Mouse (Mus musculus): Measurements from ENCODE around the gene Abl1.

Gene Abl1

GRCm38 (mm10) chr2:31689045-31689444 lies 869 bp downstream of the Abl1 start:
- DNase-seq = no peak

DNA sequence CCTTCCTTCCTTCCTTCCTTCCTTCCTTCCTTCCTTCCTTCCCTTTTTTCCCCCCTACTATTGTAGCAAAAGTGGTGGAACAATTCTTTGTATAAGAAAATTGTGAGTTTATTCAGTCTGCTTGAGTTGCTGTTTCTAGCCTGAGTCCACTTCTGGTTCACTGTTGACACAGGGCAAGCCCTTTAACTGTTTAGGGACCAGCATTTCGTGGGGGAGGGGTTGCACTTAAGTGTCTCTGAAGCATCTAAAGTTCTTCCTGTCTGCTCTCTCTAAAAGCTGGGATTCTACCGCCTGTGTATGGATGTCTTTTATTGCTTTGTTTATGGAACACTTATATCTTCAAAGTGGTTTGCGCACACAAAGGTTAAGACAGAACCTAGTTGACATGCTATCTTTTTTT lies 1.9 kb downstream of the Abl1 start:
- DNase-seq = no peak

- no peak for DNase-seq
Observed at GRCm38 (mm10) chr2:31698209-31698608, 10.0 kb downstream of the Abl1 start.

- DNase-seq = no peak
Observed at GRCm38 (mm10) chr2:31700545-31701446, 12.6 kb downstream of the Abl1 start.

GRCm38 (mm10) chr2:31703226-31703625 lies 15.1 kb downstream of the Abl1 start:
- DNase-seq = no peak

GRCm38 (mm10) chr2:31705914-31706313 lies 17.7 kb downstream of the Abl1 start:
- no peak for DNase-seq

DNA sequence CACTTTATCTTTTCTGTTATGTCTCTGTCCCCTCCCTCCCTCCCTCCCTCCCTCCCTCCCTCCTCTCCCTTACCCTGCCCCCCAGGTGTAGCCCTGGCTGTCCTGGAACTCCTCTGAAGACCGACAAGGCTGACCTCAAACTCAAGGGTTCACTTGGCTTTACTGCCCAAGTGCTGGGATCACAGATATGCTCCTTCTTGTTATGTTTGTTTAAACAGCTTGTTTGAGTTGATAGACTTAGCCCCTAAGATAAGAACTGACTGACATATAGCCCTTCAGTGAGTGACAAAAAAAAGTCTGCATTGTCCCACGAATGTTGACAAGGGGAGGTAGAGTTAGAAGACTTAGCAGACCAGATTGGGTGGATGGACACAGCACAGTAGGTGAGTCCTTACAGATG lies 18.4 kb downstream of the Abl1 start:
- no peak for DNase-seq

- DNase-seq = no peak
Observed at GRCm38 (mm10) chr2:31712716-31713115, 24.5 kb downstream of the Abl1 start.

DNA sequence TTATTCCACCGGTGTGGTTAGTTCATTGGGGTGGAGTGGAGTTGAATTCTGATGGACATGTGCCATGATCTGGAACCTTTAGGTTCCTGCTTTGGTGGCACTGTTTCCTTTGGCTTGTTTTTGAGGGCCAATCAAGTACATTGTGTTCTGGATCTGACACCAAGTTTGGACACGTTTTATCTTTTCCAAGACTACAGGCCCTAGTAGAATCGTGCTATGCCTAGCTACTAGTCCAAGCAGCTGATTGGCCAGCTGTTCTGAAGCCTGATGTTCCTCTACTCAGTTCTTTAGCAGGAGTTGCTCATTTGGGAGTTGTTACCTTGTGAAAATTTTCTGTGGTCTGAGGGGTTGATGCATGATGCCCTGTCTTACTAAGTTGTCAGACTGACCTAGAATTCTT lies 25.6 kb downstream of the Abl1 start:
- DNase-seq = no peak

DNA sequence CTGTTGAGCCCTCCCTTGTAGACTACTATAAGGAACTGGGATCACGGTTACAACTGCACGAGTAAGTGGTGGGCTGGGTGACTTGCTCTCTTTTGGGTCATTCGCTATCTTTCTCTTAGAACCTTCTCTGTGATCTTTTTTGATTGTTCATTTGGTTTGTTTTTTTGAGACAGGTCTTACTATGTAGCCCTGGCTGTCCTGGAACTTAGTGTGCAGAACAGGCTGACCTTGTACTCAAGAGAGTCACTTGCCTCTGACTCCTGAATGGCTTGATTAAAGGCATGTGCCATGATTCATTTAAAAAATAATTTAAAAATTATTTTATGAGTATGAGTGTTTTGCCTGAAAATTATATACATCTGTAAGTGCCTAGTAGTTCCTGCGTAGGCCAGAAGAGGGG lies 26.6 kb downstream of the Abl1 start:
- no peak for DNase-seq

GRCm38 (mm10) chr2:31715985-31716384 lies 27.8 kb downstream of the Abl1 start:
- DNase-seq = peak; percentile 88

- DNase-seq = no peak
Observed at GRCm38 (mm10) chr2:31719202-31719880, 31.2 kb downstream of the Abl1 start.

DNA sequence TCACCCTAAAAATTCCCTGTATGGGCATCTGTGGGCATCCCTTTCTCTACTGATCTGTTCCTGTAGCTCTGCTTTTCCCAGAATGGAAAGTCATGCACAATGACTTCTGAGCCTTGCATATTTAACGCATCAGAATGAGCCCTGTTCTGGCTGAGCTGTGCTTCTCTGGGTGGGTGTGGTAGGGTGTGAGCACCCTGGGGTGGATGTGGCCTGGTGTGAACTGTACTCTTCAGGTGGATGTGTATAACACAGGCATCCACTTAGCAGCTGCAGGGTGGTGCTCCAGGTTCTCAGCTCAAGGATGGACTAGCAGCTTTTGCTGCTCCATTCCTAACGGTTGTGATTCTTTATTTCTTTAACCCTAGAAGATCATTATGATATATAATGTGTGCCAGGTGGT lies 31.8 kb downstream of the Abl1 start:
- no peak for DNase-seq

- DNase-seq = no peak
Observed at GRCm38 (mm10) chr2:31720783-31721182, 32.6 kb downstream of the Abl1 start.

- DNase-seq = no peak
Observed at GRCm38 (mm10) chr2:31724730-31725490, 36.7 kb downstream of the Abl1 start.

GRCm38 (mm10) chr2:31727576-31728277 lies 39.6 kb downstream of the Abl1 start:
- DNase-seq = peak; percentile 48

- no peak for DNase-seq
Observed at GRCm38 (mm10) chr2:31730640-31731039, 42.5 kb downstream of the Abl1 start.

GRCm38 (mm10) chr2:31732497-31732896 lies 44.3 kb downstream of the Abl1 start:
- no peak for DNase-seq

- no peak for DNase-seq
Observed at GRCm38 (mm10) chr2:31733558-31733957, 45.4 kb downstream of the Abl1 start.

DNA sequence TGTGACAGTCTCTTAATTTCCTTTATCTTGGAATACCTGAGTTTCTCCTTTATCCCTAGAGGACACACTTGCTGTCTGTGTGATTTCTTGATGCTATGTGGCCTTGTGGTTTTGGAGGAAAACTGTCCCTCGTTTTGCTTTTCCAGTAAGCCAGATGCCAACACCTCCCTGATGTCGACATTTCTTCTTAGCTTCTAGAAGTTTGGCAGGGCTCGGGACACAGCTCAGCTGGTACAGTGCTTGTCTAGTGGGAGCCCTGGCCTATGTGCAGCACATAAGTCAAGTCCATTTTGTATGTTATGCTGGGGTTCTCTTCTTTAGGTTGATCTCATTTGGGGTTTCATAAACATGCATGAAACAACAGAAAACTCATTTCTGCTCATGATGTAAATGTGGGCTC lies 50.9 kb downstream of the Abl1 start:
- DNase-seq = no peak

GRCm38 (mm10) chr2:31741728-31742127 lies 53.6 kb downstream of the Abl1 start:
- no peak for DNase-seq

GRCm38 (mm10) chr2:31742134-31742533 lies 54.0 kb downstream of the Abl1 start:
- DNase-seq = peak; percentile 52

DNA sequence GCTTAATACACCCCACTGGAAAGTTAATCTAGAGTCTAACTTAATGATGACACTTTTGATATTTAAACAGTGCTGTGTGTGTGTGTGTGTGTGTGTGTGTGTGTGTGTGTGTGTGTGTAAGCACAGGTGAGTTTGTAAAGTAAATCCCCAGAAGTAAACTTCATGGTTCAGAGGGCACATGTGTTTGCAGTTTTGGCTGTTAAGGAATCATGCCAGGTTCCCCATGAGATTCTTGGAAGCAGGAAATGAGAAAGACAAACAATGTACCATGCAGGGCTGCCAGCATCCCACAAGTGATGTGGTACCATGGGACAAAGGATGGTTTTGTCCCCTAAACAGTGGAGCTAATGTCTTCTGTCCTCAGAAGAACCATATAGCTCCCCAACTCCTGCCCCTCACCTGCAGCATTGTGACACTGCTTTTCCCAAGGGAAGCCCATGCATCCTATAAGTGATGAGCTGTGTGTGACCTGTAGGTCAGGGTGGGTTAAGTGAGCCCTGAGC lies 57.6 kb downstream of the Abl1 start:
- no peak for DNase-seq
